Mouse (Mus musculus) liver, embryonic 14.5 days (tissue): ENCODE results near the gene Rab29. TPM values are rescaled to one million over a fixed set of nuclear protein-coding genes. Genes with fewer than 3 reads are reported as not detected.

ENCODE experiments used
- ATAC-seq: fragments of 200-750 bp; cut with Nextera tagmentation; 2 replicates; pipeline ENCODE4 v1.8.0; 2017; ENCODE audit warnings: moderate number of reproducible peaks, mild to moderate bottlenecking, moderate library complexity; ENCODE audit not compliant: insufficient read depth
- DNase-seq, 3 experiments: peaks; one replicate each; pipeline ENCODE4 v3.0.0-alpha.2; 2012 to 2013; ENCODE audit warnings: low read depth in 3 of 3, low spot score in 3 of 3
- H3K27ac ChIP-seq: fragments of 300-500 bp; sonication (generic); 2 replicates; pipeline ENCODE4 v1.5.1; 2014; ENCODE audit warnings: moderate library complexity, mild to moderate bottlenecking, control low read depth, inconsistent platforms
- H3K27me3 ChIP-seq: fragments of 300-500 bp; sonication (generic); 2 replicates; pipeline ENCODE4 v1.6.1; 2014; ENCODE audit warnings: mild to moderate bottlenecking, low read length, moderate library complexity; ENCODE audit not compliant: control insufficient read depth, insufficient read depth
- H3K36me3 ChIP-seq: fragments of 300-500 bp; sonication (generic); replicated peaks from 2 replicates; pipeline ENCODE4 v1.6.1; 2014; ENCODE audit warnings: low read depth; ENCODE audit not compliant: control insufficient read depth, insufficient read depth
- H3K4me1 ChIP-seq, 2 experiments: fragments of 200-500 bp in 1 of 2; fragments of 300-500 bp in 1 of 2; sonication (generic) in 1 of 2; replicated peaks; 2 replicates each; pipeline ENCODE4 v1.6.1; 2012 to 2014; ENCODE audit warnings: antibody characterized with exemption in 1 of 2, inconsistent platforms in 1 of 2, low read length in 1 of 2; ENCODE audit not compliant: control insufficient read depth in 2 of 2, insufficient read depth in 2 of 2
- H3K4me2 ChIP-seq: fragments of 300-500 bp; sonication (generic); 2 replicates; pipeline ENCODE4 v1.6.1; 2014; ENCODE audit warnings: low read depth, mild to moderate bottlenecking, control low read depth, moderate library complexity
- H3K4me3 ChIP-seq, 2 experiments: fragments of 200-500 bp in 1 of 2; fragments of 300-500 bp in 1 of 2; sonication (generic) in 1 of 2; 2 replicates each; pipeline ENCODE4 v1.5.1; 2012 to 2014; ENCODE audit warnings: low read depth in 2 of 2, low read length in 2 of 2, mild to moderate bottlenecking in 2 of 2, control low read depth in 1 of 2, inconsistent platforms in 1 of 2, moderate library complexity in 1 of 2; ENCODE audit not compliant: insufficient read depth in 1 of 2
- H3K9ac ChIP-seq: fragments of 300-500 bp; sonication (generic); replicated peaks from 2 replicates; pipeline ENCODE4 v1.6.1; 2014; ENCODE audit warnings: mild to moderate bottlenecking, control low read depth, moderate library complexity
- H3K9me3 ChIP-seq: fragments of 300-500 bp; sonication (generic); 2 replicates; pipeline ENCODE4 v1.6.1; 2016; ENCODE audit warnings: low read length, mixed read lengths; ENCODE audit not compliant: control insufficient read depth
- CTCF ChIP-seq: IDR thresholded peaks from 2 replicates; pipeline ENCODE4 v1.5.1; 2016; ENCODE audit warnings: antibody characterized with exemption, low read depth, control low read depth
- EP300 ChIP-seq: IDR thresholded peaks from 2 replicates; pipeline ENCODE4 v1.6.1; 2016; ENCODE audit warnings: antibody characterized with exemption, low read depth
- WGBS: fragments of 180-500 bp; shearing (Covaris S2); extraction: QIAGEN DNeasy Blood & Tissue Kit; methylation state at CpG from one replicate; pipeline ENCODE4 v1.1.7; 2014; ENCODE audit not compliant: insufficient replicate concordance; 5-methylcytosine and 5-hydroxymethylcytosine counted together
- polyA plus RNA-seq, 2 experiments: library from polyadenylated mRNA; depleted of rRNA in 1 of 2; stranded (reverse) in 1 of 2; unstranded in 1 of 2; fragments of >200 nt; fragmentation: Nextera tagmentation in 1 of 2; extraction: Ambion mirVana in 1 of 2; gene quantifications; 2 replicates each; pipeline versions ENCODE4 v1.2.1 to v1.2.3; 2012 to 2014

Gene Rab29
- polyA plus RNA-seq, 2 experiments: 7.3 to 10.7 TPM

DNA sequence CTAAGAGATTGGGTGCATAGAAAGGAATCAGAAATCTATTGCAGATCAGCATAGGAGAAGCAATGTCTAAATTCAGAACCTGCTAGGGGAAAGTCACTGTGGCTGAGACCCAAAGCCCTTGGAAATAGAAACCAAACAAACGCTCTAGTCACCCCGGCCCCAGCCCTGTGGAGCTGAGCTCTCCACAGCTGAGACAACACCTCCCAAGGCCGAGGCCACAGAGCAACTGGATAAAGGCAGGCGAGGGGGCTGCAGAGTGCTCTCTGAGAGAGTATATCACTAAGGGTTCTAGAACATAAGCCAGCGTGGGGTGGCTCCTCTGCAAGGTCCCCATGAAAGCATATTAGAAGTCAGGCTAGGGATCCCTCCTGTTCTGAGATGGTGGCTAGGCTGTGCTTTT, 28.5 kb upstream of the Rab29 start:
- H3K9ac ChIP-seq: no peak overlapping the region
- no peaks in the 10 kb centered on the region for H3K4me1 ChIP-seq
- H3K27me3 ChIP-seq: no peaks in the 10 kb centered on the region
- WGBS: 58% methylated on average over 5 of the region's 5 CpGs
- no peak overlapping the region for H3K4me3 ChIP-seq
- H3K4me2 ChIP-seq: no peak overlapping the region
- no peak for ATAC-seq
- no peaks in the 10 kb centered on the region for H3K9me3 ChIP-seq
- DNase-seq: no peak
- H3K27ac ChIP-seq: no peak overlapping the region
- no peak for TF ChIP-seq CTCF
- TF ChIP-seq EP300: no peak
- no peaks in the 10 kb centered on the region for H3K36me3 ChIP-seq

- no peak for TF ChIP-seq CTCF
- TF ChIP-seq EP300: no peak
- no peaks in the 10 kb centered on the region for H3K4me1 ChIP-seq
- H3K4me3 ChIP-seq: no peak overlapping the region
- no peak overlapping the region for H3K27ac ChIP-seq
- no peak for ATAC-seq
- no peaks in the 10 kb centered on the region for H3K36me3 ChIP-seq
- no peak for DNase-seq
- 72% methylated on average over 2 of the region's 2 CpGs for WGBS
- H3K27me3 ChIP-seq: no peaks in the 10 kb centered on the region
- H3K9me3 ChIP-seq: no peaks in the 10 kb centered on the region
- no peak overlapping the region for H3K4me2 ChIP-seq
- H3K9ac ChIP-seq: no peak overlapping the region
Observed at GRCm38 (mm10) chr1:131839279-131839678, 27.7 kb upstream of the Rab29 start.

- H3K9me3 ChIP-seq: no peaks in the 10 kb centered on the region
- no peak overlapping the region for H3K27ac ChIP-seq
- no peaks in the 10 kb centered on the region for H3K36me3 ChIP-seq
- H3K4me2 ChIP-seq: no peak overlapping the region
- no peaks in the 10 kb centered on the region for H3K27me3 ChIP-seq
- H3K4me1 ChIP-seq: no peaks in the 10 kb centered on the region
- TF ChIP-seq CTCF: no peak
- no peak for TF ChIP-seq EP300
- 80% methylated on average over 4 of the region's 4 CpGs for WGBS
- no peak overlapping the region for H3K9ac ChIP-seq
- H3K4me3 ChIP-seq: no peak overlapping the region
- DNase-seq: no peak
- ATAC-seq: no peak
Observed at GRCm38 (mm10) chr1:131842221-131842620, 24.8 kb upstream of the Rab29 start.

GRCm38 (mm10) chr1:131843758-131844157, 23.3 kb upstream of the Rab29 start:
- Histone ChIP-seq H3K27ac (no peak overlapping the region), H3K4me3 (no peak overlapping the region), H3K9me3 (no peaks in the 10 kb centered on the region), H3K27me3 (no peaks in the 10 kb centered on the region), H3K4me2 (no peak overlapping the region), H3K4me1 (no peaks in the 10 kb centered on the region), H3K9ac (no peak overlapping the region), H3K36me3 (no peaks in the 10 kb centered on the region)
- no peak for ATAC-seq
- 88% methylated on average over 10 of the region's 10 CpGs for WGBS
- DNase-seq: no peak
- no peak for TF ChIP-seq CTCF
- no peak for TF ChIP-seq EP300

GRCm38 (mm10) chr1:131844883-131845282, 22.1 kb upstream of the Rab29 start:
- DNase-seq (peak in 1 of 3 experiments; percentile 16), ATAC-seq (no peak)
- no peaks in the 10 kb centered on the region for H3K4me1 ChIP-seq
- H3K27ac ChIP-seq: no peak overlapping the region
- no peak for TF ChIP-seq CTCF
- no peak for TF ChIP-seq EP300
- H3K4me3 ChIP-seq: no peak overlapping the region
- no peaks in the 10 kb centered on the region for H3K36me3 ChIP-seq
- no peak overlapping the region for H3K4me2 ChIP-seq
- 73% methylated on average over 8 of the region's 8 CpGs for WGBS
- no peak overlapping the region for H3K9ac ChIP-seq
- H3K9me3 ChIP-seq: no peaks in the 10 kb centered on the region
- H3K27me3 ChIP-seq: no peaks in the 10 kb centered on the region

DNA sequence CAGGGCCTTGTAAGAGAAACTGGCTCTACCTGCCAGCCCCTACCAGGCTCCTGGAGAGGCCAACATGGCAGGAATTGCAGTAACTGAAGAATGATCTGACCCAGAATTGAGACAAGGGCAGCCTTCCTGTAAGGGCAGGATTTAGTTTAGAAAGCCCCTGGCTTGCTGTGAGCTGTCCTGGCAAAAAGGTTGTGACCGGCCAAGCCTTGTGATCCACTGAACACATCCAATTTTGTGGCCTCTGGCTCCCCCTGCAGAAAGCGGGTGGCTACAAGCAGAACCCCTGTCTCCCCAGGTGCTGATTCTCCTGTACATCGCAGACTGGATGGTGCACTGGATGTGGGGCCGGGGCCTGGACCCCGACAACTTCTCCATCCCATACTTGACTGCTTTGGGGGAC, 20.8 kb upstream of the Rab29 start:
- WGBS: 66% methylated on average over 5 of the region's 5 CpGs
- H3K9ac ChIP-seq: no peak overlapping the region

More for the DNA sequence above, 20.8 kb upstream of the Rab29 start:
- Histone ChIP-seq H3K36me3 (no peaks in the 10 kb centered on the region), H3K4me1 (no peaks in the 10 kb centered on the region), H3K4me3 (no peak overlapping the region), H3K9me3 (no peaks in the 10 kb centered on the region), H3K27ac (no peak overlapping the region), H3K27me3 (no peaks in the 10 kb centered on the region), H3K4me2 (no peak overlapping the region)
- ATAC-seq: no peak
- no peak for TF ChIP-seq EP300
- TF ChIP-seq CTCF: peak; percentile 61
- no peak for DNase-seq
